Mouse (Mus musculus) heart, adult 11 months (tissue): Measurements from ENCODE around the gene Egfl7.
A peak's percentile ranks its signal among the peaks of the same experiment; 100 is the strongest.

Experiments used
- DNase-seq: peaks from one replicate; pipeline ENCODE4 v3.0.0; 2022

Gene Egfl7

DNA sequence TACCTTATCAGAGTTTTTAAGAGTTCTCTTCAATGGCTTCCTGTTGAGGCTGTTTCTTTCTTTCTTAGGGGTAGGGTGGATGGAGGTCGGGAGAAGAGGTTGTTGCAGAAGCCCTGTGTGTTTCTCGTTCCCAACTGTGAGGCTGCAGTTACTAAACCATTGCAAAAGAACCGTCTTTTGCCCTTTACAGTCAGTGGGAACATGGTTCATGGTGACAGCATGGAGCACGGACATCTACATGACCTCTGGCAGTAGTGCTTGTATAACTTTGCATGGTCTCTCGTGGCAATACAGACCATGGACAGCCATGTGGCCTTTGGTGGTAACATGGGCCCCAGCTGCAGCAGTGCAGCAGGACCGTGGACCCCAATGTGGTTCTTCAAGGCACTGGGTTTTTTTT lies 37.5 kb downstream of the Egfl7 start:
- DNase-seq, result peak; percentile 90

DNA sequence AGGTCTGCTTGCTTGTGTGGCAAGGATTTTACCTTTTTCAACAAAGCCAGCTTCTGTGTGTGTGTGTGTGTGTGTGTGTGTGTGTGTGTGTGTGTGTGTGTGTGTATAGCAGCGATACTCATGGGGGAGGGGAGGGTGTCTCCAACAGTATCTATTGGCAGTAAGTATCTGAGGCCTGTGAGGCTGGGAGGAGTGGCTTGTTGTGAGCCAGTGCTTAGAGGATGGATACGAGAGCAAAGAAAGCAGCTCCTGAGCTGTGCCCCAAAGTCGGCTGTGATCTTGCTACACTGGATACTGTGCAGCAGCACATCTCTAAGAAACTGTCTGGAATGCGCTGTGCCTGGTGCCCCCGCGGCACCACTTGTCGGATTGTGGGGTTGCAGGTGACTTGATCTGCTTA lies 38.1 kb downstream of the Egfl7 start:
- no peak for DNase-seq

DNA sequence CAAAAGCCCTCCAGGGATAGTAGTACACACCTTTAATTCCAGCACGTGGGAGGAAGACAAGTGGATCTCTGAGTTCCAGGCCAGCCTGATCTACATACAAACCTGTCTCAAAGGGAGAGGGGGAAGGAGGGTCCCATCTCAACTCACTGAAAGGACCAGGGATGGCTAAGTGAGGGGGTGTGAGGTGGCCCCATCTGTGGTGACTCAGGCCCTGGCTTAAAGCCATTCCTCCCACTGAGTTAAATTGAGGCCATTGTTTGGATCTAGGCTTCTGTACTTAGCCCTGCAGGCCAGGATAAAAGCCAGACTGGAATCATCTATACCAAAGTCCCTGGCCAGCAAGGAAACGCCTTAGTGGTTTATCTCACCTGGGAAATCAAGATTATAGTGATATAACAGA lies 41.4 kb downstream of the Egfl7 start:
- DNase-seq, result no peak

DNA sequence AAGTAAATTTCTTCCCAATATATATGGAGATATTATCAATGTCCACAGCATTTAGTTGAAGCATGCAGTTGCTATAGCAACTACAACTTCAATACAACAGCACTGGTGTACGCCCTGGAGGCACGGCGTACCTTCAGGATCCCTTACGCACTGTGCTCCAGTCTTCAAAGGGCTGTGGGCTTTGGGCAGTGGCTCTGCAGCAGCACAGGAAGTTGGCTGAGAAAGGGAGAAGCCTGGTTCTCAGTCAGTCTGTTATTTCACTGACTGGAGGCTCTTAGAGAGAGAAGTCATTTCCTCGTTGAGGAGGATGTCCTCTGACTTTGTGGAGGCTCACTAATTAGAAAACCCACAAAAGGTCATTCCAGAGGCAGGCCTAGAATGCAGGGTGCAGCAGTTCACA lies 43.2 kb downstream of the Egfl7 start:
- no peak for DNase-seq

DNA sequence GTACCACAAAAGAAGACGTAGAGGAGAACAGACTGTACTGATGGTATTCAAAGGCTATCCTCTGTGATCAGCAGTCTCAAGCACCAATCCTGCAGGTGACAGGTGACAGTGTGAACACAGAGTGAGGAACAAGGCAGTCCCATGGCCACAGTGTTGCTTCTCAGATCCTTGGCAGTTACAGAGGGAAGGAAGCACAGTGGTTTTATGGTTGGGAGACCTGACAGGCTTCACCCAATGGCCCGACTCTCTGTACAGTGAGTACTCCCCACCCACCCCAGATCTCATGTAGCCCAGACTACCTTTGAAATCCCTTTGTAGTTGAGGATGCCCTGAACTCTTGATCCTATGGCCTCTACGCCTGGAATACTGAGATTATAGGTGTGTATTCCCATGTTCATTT lies 45.6 kb downstream of the Egfl7 start:
- no peak for DNase-seq

DNA sequence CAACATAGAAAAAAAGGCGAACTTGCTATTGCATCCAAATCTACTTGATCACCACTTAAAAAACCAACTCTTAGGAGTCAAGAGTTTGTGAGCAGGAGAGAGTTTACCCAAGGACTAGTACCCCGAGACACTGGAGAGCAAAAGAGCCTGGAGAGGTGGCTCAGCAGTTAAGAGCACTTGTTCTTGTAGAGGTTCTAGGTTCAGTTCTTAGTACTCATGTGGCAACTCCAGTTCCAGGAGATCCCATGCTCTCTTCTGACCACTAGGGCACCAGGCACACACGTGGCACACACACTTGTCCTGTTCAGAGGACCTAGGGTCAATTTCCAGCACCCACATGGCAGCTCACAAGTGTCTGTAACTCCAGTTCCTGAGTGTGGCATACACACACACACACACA lies 46.3 kb downstream of the Egfl7 start:
- no peak for DNase-seq

DNA sequence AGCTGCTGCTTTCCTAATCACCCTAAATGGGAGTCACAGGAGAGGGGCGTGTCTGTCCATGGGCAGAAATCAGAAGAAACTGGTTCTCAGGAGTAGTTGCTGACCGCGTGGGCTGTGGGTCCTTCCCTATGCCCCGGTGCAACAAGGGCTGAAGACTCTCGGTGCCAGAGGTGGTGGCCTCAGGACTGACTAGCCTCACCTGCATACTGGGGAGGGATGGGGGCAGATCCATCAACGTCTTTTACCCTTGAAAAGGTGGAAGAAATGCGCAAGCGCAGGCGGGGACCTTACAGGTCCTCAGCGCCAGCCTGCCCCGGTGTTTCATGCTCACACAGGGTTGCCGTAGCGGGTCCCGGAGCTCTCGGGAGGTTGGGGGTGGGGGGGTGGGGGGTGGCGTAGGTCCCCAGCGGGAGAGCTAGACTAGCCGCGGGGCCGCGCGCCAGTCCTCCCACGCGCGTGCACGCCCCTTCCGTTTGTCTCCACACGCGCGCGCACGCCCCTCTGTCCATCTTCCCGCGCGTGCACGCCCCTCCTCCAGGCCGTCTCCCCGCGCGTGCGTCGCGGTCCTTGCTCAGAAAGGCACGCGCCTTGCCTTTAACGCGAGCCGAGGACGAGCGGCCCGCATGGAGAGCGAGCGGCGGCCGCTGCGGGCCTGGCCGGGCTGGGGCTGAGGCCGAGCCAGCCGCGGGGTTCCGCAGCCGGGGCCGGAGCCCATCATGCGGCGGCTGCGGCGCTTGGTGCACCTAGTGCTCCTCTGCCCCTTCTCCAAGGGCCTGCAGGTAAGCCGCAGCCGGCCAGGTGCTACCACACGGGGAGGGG lies 48.3 kb downstream of the Egfl7 start, which contains the start of gene Fam69b:
Gene Fam69b (plus strand): TSS at position 537 of the 819 bp plus-strand sequence.
- DNase-seq, result peak; percentile 99

DNA sequence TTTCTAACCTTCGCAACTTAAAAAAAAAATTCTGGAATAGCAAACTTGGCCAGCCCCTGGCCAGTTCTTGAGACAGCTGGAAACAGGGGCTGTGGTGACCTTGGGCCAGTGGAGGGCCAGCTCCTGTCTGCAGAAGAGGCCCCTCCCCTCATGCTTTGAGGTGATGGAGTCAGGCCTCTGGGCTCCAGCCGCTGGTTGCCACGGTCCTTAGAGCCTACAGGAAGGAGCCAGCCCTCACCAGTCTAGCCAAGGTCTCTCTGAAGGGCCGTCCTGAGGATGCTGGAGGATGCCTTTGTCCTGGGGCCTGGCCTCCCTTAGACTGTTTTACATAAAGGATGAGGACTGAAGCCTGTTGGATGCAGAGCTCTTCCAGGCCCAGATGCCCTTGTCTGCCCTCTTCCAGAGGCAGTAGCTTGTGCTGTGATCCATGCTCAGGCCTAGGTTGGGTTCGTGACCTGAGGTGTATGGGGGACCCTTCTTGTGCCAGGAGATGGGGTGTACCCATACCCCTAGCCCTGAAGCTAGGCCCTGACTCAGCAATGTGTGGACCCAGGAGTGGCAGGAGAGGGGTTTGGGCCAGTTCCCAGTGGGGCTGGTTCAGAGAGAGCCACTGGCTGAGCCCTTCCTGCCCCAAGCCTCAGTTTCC lies 49.1 kb downstream of the Egfl7 start:
- DNase-seq, result peak; percentile 92

DNA sequence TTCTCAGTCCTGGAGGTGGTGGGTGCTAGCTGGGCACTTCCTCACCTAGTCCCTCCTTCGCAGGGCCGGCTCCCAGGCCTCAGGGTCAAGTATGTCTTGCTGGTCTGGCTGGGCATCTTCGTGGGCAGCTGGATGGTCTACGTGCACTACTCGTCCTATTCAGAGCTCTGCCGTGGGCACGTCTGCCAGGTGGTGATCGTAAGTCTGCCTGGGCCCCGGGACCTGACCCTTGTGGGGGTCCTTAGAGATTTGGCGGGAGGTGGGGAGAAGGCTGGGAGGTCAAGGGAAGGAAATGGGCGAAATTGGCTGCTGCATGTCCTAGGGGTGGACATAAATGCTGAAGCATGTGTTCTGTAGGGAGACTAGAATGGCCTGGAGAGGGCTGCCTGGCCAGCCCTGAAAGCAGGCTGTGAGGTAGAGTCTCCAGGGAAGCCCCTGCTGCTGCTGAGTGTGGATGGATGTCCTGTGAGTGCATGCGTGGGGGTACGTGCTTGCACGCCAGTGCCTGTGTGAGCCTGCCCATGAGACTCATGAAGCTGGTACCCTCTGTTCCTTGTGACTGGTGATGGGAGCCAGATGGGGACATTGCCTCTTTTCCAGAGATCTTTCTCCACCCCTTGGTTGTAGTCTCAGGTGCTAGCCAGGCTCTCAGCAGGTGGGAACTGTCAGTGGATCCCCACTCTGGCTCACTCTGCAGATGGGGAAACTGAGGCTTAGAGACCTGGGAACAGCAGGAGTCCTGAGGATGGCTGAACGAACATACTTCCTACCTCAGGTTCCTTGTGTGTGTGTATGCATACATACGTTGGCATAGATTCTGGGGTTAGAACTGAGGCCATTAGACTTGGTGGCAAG lies 53.0 kb downstream of the Egfl7 start:
- peak; percentile 91 for DNase-seq

DNA sequence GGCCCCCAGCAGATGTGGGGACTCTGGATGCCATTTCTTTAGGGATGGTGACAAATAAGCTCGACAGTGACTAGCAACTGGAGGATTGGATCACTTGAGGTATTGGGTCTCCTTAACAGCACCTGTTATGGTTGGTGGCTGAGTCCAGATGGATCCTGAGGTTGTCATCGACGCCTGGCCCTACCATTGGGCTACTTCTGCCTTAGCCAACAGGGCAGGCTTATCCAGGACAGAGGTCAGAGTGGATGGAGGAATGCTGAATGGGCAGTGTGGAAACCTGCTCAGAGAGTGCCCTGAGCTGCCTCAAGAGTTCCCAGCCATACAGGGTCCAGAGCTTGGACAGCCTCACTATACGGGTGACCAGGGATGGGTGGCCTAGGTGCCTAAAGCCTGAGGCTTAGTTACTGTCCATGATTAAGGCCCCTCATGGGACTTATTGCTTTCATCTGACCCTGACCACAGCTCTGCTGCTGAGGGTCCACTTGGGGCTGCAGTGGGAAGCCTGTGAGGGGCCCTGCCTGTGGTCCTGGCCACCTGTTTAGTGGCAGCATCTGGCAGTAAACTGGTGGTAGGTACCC lies 54.2 kb downstream of the Egfl7 start:
- peak; percentile 90 for DNase-seq

DNA sequence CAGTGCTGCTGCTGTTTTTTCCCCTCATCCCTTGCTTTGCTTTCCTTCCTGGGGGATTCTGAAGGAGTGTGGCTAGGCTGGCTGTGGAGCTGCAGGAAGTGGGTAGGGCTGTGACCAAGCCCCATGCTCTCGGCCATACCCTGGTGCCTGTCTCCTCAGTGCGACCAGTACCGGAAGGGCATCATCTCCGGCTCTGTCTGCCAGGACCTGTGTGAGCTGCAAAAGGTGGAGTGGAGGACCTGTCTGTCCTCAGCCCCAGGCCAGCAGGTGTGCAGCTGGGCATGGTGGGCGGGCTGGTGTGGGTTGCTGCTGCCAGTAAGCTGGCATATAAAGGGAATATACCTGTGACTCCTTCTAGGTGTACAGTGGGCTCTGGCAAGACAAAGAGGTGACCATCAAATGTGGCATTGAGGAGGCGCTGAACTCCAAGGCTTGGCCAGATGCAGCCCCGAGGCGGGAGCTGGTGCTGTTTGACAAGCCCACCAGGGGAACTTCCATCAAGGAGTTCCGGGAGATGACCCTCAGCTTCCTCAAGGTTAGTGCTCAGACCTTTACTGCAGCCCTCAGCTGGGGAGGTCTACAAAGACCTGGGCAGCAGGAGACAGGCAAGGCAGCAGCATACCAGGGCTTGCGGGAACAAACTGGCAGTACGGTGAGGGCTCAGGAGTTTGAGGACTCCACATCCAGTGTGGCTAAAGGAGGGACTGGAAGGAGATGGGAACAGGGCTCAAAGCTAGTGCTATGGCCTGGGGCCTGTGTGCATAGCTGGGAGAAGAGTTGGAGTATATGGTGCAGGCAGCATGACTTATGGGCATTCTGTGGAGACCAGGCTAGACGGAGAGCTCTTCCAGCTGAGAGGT lies 55.0 kb downstream of the Egfl7 start:
- DNase-seq, result peak; percentile 88

DNA sequence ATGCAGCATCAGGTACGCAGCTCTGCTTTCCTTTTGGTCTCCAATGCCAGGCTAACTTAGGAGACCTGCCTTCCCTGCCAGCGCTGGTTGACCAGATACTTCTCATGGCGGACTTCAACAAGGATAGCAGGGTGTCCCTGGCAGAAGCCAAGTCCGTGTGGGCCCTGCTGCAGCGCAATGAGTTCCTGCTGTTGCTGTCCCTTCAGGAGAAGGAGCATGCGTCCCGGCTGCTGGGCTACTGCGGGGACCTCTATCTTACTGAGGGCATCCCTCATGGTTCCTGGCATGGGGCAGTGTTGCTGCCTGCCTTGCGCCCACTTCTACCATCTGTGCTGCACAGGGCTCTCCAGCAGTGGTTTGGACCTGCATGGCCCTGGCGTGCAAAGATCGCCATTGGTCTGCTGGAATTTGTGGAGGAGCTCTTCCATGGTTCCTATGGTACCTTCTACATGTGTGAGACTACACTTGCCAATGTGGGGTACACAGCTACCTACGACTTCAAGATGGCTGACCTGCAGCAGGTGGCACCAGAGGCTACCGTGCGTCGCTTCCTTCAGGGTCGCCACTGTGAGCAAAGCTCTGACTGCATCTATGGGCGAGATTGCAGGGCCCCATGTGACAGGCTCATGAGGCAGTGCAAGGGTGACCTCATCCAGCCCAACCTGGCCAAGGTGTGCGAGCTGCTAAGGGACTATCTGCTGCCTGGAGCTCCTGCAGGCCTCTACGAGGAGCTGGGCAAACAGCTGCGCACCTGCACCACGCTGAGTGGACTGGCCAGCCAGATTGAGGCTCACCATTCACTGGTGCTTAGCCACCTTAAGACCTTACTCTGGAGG lies 55.9 kb downstream of the Egfl7 start:
- peak; percentile 89 for DNase-seq

DNA sequence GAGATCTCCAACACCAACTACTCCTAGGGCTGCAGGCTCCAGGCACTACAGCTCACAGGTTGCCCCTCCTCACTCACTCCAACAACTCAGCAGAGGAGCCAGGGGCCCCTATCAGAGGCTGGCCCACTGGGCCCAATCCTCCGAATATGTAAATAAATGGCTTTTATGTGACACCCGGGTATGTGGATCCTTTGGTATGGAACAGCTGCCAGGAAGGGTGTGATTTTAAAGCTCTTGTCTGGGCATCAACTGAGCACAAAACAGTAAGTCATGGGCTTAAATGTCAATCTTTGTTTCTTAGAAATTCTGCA lies 56.5 kb downstream of the Egfl7 start:
- no peak for DNase-seq

DNA sequence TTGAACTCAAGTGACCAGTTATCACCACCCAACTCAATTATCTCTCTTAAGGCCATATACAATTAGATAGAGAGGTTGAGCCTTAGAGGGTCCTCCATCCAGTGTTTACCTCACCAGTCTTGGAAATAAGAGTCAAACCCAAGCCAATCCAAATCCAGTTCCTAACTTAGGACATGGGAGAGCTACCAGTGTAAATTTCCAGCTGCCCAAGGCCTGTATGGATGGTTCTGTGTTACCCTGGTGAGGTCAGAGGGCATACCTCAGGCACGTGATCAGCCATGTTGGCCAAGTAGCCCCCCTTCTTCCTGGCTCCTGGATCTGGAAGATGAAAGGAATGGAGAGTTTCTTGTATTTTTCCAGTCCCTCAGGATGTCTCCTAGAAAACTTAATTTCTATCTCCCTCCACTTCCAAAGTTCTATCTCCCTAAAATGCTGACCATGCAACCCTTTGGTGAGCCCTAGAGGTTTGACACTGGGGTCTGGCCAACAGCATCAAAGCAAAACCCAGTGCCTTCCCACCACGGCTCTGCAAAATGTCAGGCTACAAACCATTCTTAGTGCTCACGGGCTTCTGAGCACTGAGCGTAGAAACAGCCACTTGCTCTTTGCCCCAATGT lies 57.6 kb downstream of the Egfl7 start:
- peak; percentile 78 for DNase-seq

DNA sequence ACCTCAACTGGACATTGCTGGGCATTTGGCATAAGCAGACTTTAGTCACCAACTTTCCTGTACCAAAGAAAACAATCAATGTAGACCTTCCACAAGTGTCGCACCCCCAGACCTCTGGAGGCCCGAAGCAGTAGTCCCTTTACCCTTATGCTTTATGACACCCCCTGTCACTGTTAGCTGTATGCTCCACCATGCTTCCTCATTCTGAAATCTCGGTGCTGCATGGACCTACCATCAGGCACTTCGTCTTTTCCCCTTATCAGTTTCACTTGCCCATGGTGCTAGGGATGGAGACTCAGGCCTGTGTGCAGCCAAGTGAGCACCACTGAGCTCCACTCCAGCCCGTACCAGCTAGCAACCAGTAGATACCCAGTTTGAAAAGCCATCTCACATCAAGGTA lies 58.2 kb downstream of the Egfl7 start:
- DNase-seq, result peak; percentile 79

DNA sequence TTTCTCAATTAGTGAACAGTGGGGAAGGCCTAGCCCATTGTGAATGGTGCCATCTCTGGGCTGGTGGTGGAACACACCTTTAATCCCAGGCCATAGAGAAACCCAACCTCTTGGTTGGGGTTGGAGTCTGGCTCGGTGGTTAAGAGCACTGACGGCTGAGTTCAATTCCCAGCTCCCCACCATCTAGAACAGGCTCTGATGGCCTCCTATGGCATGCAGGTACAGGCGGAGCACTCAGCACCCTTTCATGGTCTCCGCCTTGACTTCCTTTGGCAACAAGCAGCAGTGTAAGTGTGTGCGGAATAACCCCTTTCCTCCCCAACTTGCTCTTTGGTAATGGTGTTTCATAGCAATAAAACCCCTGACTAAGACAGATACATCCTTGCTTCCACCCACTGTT lies 58.8 kb downstream of the Egfl7 start:
- peak; percentile 81 for DNase-seq

DNA sequence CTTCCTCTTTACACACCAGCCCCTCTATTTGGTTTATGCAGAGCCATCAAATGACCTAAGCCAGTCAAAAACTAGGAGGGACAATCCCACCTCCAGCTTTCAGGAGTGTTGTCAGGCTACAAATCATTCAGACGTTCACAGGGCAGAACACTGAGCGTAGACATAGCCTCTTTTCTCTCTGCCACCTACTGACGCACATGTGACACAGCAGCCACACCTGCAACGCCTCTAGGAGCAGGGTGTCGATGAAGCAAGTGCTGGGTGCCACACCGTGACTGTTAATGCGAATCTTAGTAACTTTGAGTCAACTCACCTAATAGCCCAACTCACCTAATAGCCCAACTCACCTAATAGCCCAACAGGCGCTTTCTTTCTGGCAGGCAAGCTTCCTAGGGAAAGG lies 59.3 kb downstream of the Egfl7 start:
- peak; percentile 92 for DNase-seq

DNA sequence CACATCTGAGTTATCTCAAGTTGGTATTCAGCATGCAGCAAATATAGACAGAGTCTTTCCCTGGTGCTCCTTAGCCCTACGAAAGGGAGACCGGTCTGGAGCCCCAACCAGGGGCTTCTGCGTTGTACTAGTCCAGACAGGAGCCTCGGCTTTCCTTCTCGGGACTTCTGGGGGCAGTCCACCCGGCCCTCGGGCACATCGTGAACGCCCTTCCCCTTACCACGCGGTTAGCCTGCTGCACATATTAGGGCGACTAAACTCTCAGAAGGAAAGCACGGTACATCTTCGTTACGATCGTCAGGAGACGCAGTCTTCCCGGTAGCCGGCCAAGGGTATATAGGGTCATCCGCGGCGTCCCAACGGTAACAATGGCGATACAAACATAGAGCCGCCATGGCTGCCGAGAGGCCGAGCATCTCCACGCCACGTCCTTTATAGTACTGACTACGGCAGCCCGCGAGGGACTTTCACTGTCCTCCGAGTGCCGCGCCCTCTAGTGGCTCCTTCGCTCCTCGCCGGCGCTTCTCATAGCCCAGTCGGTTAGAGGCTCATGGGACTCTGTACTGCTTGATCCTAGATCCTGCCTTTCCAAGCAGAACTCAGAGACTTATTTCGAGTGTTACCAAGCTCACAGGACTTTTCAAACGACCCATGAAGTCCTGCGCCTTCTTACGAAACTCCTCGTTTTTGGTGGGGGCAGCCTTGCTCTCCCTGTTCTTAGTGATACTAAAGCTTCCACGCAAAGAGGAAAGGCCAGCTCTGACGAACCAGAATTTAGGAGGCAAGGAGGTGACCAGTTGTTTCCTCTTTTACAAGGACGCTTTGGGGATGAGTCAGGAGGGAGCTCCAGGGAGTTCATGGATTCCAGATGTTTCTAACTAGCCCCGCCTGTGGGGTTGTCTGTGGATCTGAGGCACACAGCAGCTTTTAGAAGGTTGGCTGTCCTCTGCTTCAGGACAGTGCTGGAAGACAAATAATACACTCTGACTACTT lies 60.3 kb downstream of the Egfl7 start:
- peak; percentile 99 for DNase-seq

DNA sequence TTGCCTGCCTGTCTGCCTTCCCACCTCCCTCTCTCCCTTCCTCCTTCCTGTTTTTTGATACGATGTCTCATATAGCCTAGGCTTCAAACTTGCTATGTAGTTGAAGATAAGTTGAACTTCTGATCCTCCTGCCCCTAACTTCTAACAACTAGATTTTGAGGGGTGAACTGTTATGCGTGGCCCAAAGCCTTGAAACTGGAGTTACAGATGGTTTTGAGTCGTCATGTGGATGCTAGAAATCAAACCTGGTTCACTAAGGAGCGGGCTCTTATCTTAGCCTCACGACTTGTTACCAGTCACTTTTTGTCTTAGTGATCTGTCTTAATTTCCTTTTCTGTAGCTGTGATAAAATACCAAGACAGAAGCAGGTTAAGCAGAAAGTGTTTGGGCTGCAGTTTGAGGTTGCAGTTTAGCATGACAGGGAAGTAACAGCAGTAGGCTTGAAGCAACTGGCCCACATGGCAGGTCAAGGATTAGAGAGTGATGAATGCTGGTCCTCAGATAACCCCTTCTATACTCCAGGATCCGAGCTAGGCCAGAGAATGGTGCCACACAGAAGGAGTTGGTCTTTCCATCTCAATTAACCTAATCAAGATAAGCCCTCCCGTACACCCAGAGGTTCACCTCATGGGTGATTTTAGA lies 61.3 kb downstream of the Egfl7 start:
- peak; percentile 81 for DNase-seq
